Mouse (Mus musculus) MEL (cell line): ENCODE measurements around the gene Ptger1. TPM values are rescaled to one million over a fixed set of nuclear protein-coding genes. Genes with fewer than 3 reads are reported as not detected.

Experiments
- DNase-seq: peaks from one replicate; pipeline ENCODE4 v3.0.0; 2011; ENCODE audit warnings: low read depth, low spot score
- H3K27ac ChIP-seq: 2 replicates; pipeline ENCODE4 v1.5.1; 2012; ENCODE audit warnings: low read depth, mild to moderate bottlenecking, control low read depth, low read length, moderate library complexity; ENCODE audit not compliant: control insufficient read depth
- H3K27me3 ChIP-seq, 2 experiments: fragments of 150-350 bp in 1 of 2; sonication (generic) in 1 of 2; 2 replicates each; pipeline ENCODE4 v1.6.1; 2012; ENCODE audit warnings: low read length in 2 of 2, mild to moderate bottlenecking in 2 of 2, improper control_type of control experiment in 1 of 2, moderate library complexity in 1 of 2; ENCODE audit not compliant: insufficient read depth in 2 of 2, control insufficient read depth in 1 of 2
- H3K36me3 ChIP-seq, 2 experiments: 2 replicates each; pipeline ENCODE4 v1.6.1; 2012 to 2014; ENCODE audit warnings: low read length in 2 of 2, improper control_type of control experiment in 1 of 2, inconsistent platforms in 1 of 2, mild to moderate bottlenecking in 1 of 2; ENCODE audit not compliant: insufficient read depth in 2 of 2, control insufficient read depth in 1 of 2
- H3K4me1 ChIP-seq, 2 experiments: fragments of 150-350 bp in 1 of 2; sonication (generic) in 1 of 2; 2 replicates each; pipeline ENCODE4 v1.6.1; 2012; ENCODE audit warnings: low read length in 2 of 2, improper control_type of control experiment in 1 of 2, mild to moderate bottlenecking in 1 of 2; ENCODE audit not compliant: insufficient read depth in 2 of 2, control insufficient read depth in 1 of 2
- H3K4me3 ChIP-seq, 2 experiments: fragments of 150-350 bp in 1 of 2; sonication (generic) in 1 of 2; 2 replicates each; pipeline ENCODE4 v1.5.1; 2012; ENCODE audit warnings: low read depth in 2 of 2, low read length in 2 of 2, mild to moderate bottlenecking in 2 of 2, moderate library complexity in 2 of 2, control low read depth in 1 of 2, improper control_type of control experiment in 1 of 2; ENCODE audit not compliant: control insufficient read depth in 1 of 2, insufficient read depth in 1 of 2
- H3K79me2 ChIP-seq: 2 replicates; pipeline ENCODE4 v1.6.1; 2012; ENCODE audit warnings: mild to moderate bottlenecking, low read length, moderate library complexity; ENCODE audit not compliant: control insufficient read depth, poor library complexity, insufficient read depth
- H3K9ac ChIP-seq: 2 replicates; pipeline ENCODE4 v1.6.1; 2012; ENCODE audit warnings: low read depth, mild to moderate bottlenecking, control low read depth, low read length, moderate library complexity; ENCODE audit not compliant: control insufficient read depth, poor library complexity, severe bottlenecking
- H3K9me3 ChIP-seq: fragments of 150-350 bp; sonication (generic); replicated peaks from 2 replicates; pipeline ENCODE4 v1.6.1; 2012; ENCODE audit warnings: mild to moderate bottlenecking, low read length, improper control_type of control experiment, moderate library complexity; ENCODE audit not compliant: insufficient read depth
- BHLHE40 ChIP-seq: IDR thresholded peaks from 2 replicates; pipeline ENCODE4 v1.6.1; 2012; ENCODE audit warnings: low read depth, mild to moderate bottlenecking, inconsistent platforms, low read length, improper control_type of control experiment, borderline replicate concordance
- CHD1 ChIP-seq: IDR thresholded peaks from 2 replicates; pipeline ENCODE4 v1.6.1; 2012; ENCODE audit warnings: low read depth, mild to moderate bottlenecking, inconsistent platforms, low read length, improper control_type of control experiment
- CHD2 ChIP-seq: IDR thresholded peaks from 2 replicates; pipeline ENCODE4 v1.6.1; 2011; ENCODE audit warnings: low read length, improper control_type of control experiment
- E2F4 ChIP-seq: IDR thresholded peaks from 2 replicates; pipeline ENCODE4 v1.6.1; 2011; ENCODE audit warnings: low read depth, low read length, improper control_type of control experiment, borderline replicate concordance
- ELF1 ChIP-seq: IDR thresholded peaks from 2 replicates; pipeline ENCODE4 v1.6.1; 2014; ENCODE audit warnings: low read depth, mild to moderate bottlenecking, inconsistent platforms, low read length, improper control_type of control experiment, moderate library complexity
- ETS1 ChIP-seq: IDR thresholded peaks from 2 replicates; pipeline ENCODE4 v1.6.1; 2012; ENCODE audit warnings: low read depth, mild to moderate bottlenecking, inconsistent platforms, low read length, improper control_type of control experiment, moderate library complexity
- GABPA ChIP-seq: IDR thresholded peaks from 2 replicates; pipeline ENCODE4 v1.6.1; 2012; ENCODE audit warnings: low read depth, mild to moderate bottlenecking, inconsistent platforms, low read length, improper control_type of control experiment, moderate library complexity
- HCFC1 ChIP-seq: IDR thresholded peaks from 2 replicates; pipeline ENCODE4 v1.6.1; 2012; ENCODE audit warnings: low read depth, mild to moderate bottlenecking, inconsistent platforms, low read length, improper control_type of control experiment, moderate library complexity
- JUND ChIP-seq: IDR thresholded peaks from 2 replicates; pipeline ENCODE4 v1.6.1; 2011; ENCODE audit warnings: low read depth, mild to moderate bottlenecking, improper control_type of control experiment, low read length
- KAT2A ChIP-seq: conservative IDR thresholded peaks from 2 replicates; pipeline ENCODE4 v1.6.1; 2012; ENCODE audit warnings: low read depth, low read length, improper control_type of control experiment, inconsistent platforms
- MAFK ChIP-seq: IDR thresholded peaks from 2 replicates; pipeline ENCODE4 v1.6.1; 2011; ENCODE audit warnings: low read depth, mild to moderate bottlenecking, low read length, improper control_type of control experiment, borderline replicate concordance
- MAX ChIP-seq: IDR thresholded peaks from 2 replicates; pipeline ENCODE4 v1.6.1; 2011; ENCODE audit warnings: low read length, improper control_type of control experiment
- MAZ ChIP-seq: IDR thresholded peaks from 2 replicates; pipeline ENCODE4 v1.6.1; 2012; ENCODE audit warnings: low read depth, mild to moderate bottlenecking, inconsistent platforms, low read length, improper control_type of control experiment
- MEF2A ChIP-seq: IDR thresholded peaks from 2 replicates; pipeline ENCODE4 v1.6.1; 2014; ENCODE audit warnings: low read depth, mild to moderate bottlenecking, inconsistent platforms, low read length, improper control_type of control experiment; ENCODE audit not compliant: poor library complexity, insufficient replicate concordance, severe bottlenecking; ENCODE audit errors: extremely low read depth
- MXI1 ChIP-seq: IDR thresholded peaks from 2 replicates; pipeline ENCODE4 v1.6.1; 2011; ENCODE audit warnings: mild to moderate bottlenecking, low read depth, low read length, improper control_type of control experiment
- MYB ChIP-seq: IDR thresholded peaks from 2 replicates; pipeline ENCODE4 v1.6.1; 2011; ENCODE audit warnings: mild to moderate bottlenecking, low read depth, low read length, improper control_type of control experiment
- NRF1 ChIP-seq: IDR thresholded peaks from 2 replicates; pipeline ENCODE4 v1.6.1; 2014; ENCODE audit warnings: low read depth, mild to moderate bottlenecking, inconsistent platforms, low read length, improper control_type of control experiment, moderate library complexity; ENCODE audit not compliant: poor library complexity, insufficient read depth, severe bottlenecking
- POLR2AphosphoS5 ChIP-seq: IDR thresholded peaks from 2 replicates; pipeline ENCODE4 v1.6.1; 2012; ENCODE audit warnings: low read depth, borderline replicate concordance, mild to moderate bottlenecking, inconsistent platforms, low read length, moderate library complexity, mixed read lengths
- RAD21 ChIP-seq: IDR thresholded peaks from 2 replicates; pipeline ENCODE4 v1.6.1; 2011; ENCODE audit warnings: mild to moderate bottlenecking, low read depth, low read length, improper control_type of control experiment
- RCOR1 ChIP-seq: IDR thresholded peaks from 2 replicates; pipeline ENCODE4 v1.6.1; 2012; ENCODE audit warnings: low read depth, mild to moderate bottlenecking, inconsistent platforms, low read length, improper control_type of control experiment
- SMC3 ChIP-seq: IDR thresholded peaks from 2 replicates; pipeline ENCODE4 v1.6.1; 2011; ENCODE audit warnings: low read depth, low read length, improper control_type of control experiment
- TAL1 ChIP-seq: IDR thresholded peaks from 2 replicates; pipeline ENCODE4 v1.6.1; 2012; ENCODE audit warnings: mild to moderate bottlenecking, inconsistent platforms, low read length, moderate library complexity, mixed read lengths
- UBTF ChIP-seq: IDR thresholded peaks from 2 replicates; pipeline ENCODE4 v1.6.1; 2012; ENCODE audit warnings: low read depth, mild to moderate bottlenecking, inconsistent platforms, low read length, improper control_type of control experiment, moderate library complexity, borderline replicate concordance; ENCODE audit not compliant: insufficient read depth
- ZC3H11A ChIP-seq: IDR thresholded peaks from 2 replicates; pipeline ENCODE4 v1.6.1; 2012; ENCODE audit warnings: low read depth, mild to moderate bottlenecking, inconsistent platforms, low read length, improper control_type of control experiment
- ZMIZ1 ChIP-seq: IDR thresholded peaks from 2 replicates; pipeline ENCODE4 v1.6.1; 2012; ENCODE audit warnings: low read depth, mild to moderate bottlenecking, inconsistent platforms, low read length, improper control_type of control experiment, moderate library complexity
- polyA plus RNA-seq, 2 experiments: library from polyadenylated mRNA; stranded (reverse) in 1 of 2; unstranded in 1 of 2; fragments of >175 nt in 1 of 2; fragments of >200 nt in 1 of 2; gene quantifications; 2 replicates each; pipeline versions ENCODE4 v1.2.1 to v1.2.4; 2012; ENCODE audit warnings: low replicate concordance in 2 of 2, low read depth in 1 of 2; ENCODE audit not compliant: insufficient read length in 2 of 2, insufficient read depth in 1 of 2, missing spikeins in 1 of 2
- total RNA-seq: library from RNA; depleted of rRNA; stranded (reverse); fragments of 300-350 nt; gene quantifications from 2 replicates; pipeline ENCODE4 v1.2.3, GENCODE M21; 2012

Gene Ptger1
- total and polyA plus RNA-seq, 3 experiments = 3.1 to 4.0 TPM; not detected in 1

GRCm38 (mm10) chr8:83656484-83657246 is 9.8 kb upstream of the Ptger1 start:
- H3K79me2 ChIP-seq = no peaks in the 10 kb centered on the region; the same call in 1 of the 2 replicates
- DNase-seq = no peak
- no peaks in the 10 kb centered on the region for H3K27me3 ChIP-seq
- no peaks in the 10 kb centered on the region for H3K9me3 ChIP-seq
- peaks cover 0 to 3% of the 10 kb centered on the region in 2 experiments; a peak in 2 of 4 replicates for H3K4me1 ChIP-seq
- TF ChIP-seq MAX (no peak), MYB (no peak), GABPA (no peak), HCFC1 (no peak), MEF2A (no peak), CHD1 (no peak), E2F4 (no peak), KAT2A (no peak), POLR2AphosphoS5 (no peak), ZC3H11A (no peak)
- no peak overlapping the region for H3K9ac ChIP-seq
- H3K4me3 ChIP-seq = no peak overlapping the region
- no peaks in the 10 kb centered on the region; a peak in 1 of 4 replicates for H3K36me3 ChIP-seq
- no peak overlapping the region for H3K27ac ChIP-seq

- no peak overlapping the region for H3K9ac ChIP-seq
Measured at GRCm38 (mm10) chr8:83660545-83660944, 5.9 kb upstream of the Ptger1 start.

More at GRCm38 (mm10) chr8:83660545-83660944, 5.9 kb upstream of the Ptger1 start:
- TF ChIP-seq ZMIZ1 (no peak), MAFK (no peak), BHLHE40 (no peak), ETS1 (no peak), UBTF (no peak), MXI1 (no peak), NRF1 (no peak), MAZ (no peak), TAL1 (no peak), SMC3 (no peak), CHD2 (no peak), GABPA (no peak), ZC3H11A (no peak), RAD21 (no peak), MEF2A (no peak), RCOR1 (no peak), JUND (no peak), MYB (no peak), ELF1 (no peak)
- H3K9me3 ChIP-seq = no peaks in the 10 kb centered on the region
- no peak for DNase-seq
- H3K79me2 ChIP-seq = no peaks in the 10 kb centered on the region
- no peak overlapping the region for H3K27ac ChIP-seq
- no peaks in the 10 kb centered on the region for H3K36me3 ChIP-seq
- no peaks in the 10 kb centered on the region for H3K27me3 ChIP-seq
- no peak overlapping the region for H3K4me3 ChIP-seq
- H3K4me1 ChIP-seq = peaks cover 0 to 5% of the 10 kb centered on the region in 2 experiments; a peak in 1 of 4 replicates
